Mouse (Mus musculus) embryo, embryonic 10.5 days (tissue): ENCODE results near the gene Tmem59l.
A peak's percentile ranks its signal among the peaks of the same experiment; 100 is the strongest.
"Not testable (repeated sequence)": the region's sequence is repeated elsewhere in the genome, so short reads cannot be mapped to it uniquely, and the experiment has no call there.

Experiments
- DNase-seq: peaks from one replicate; pipeline ENCODE4 v3.0.0-alpha.2; 2015; ENCODE audit warnings: low spot score

Tmem59l gene

DNA sequence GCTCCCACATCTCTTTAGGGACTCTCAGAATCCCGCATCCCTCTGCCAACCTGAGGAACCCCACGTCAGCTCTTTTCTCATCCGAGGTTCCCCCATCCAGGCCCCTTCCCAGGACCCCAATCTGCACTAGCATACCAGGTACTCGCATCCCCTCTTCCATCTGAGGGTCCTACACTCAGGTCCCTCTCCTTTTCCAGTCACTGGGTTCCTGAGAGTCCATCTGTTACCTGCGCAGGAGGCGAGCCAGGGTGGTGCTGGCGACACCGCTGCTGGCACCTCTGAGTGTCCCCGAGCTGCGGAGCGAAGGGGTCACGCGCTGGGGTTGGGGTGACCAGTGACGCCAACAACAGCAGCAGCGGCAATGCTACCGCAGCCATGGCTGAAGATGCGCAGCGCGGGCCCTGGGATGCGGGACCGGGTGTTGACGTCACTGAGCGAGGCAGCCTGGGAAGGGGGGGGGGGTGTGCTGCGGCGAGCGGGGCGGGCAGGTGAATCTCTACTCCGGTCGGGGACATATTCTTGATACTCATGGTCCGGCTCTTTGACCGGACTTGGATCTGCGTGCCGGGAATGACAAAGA, at the start of gene Tmem59l:
Gene Tmem59l, minus strand, starts transcription at position 418 of the 580 bp plus-strand sequence.
- no peak for DNase-seq

DNA sequence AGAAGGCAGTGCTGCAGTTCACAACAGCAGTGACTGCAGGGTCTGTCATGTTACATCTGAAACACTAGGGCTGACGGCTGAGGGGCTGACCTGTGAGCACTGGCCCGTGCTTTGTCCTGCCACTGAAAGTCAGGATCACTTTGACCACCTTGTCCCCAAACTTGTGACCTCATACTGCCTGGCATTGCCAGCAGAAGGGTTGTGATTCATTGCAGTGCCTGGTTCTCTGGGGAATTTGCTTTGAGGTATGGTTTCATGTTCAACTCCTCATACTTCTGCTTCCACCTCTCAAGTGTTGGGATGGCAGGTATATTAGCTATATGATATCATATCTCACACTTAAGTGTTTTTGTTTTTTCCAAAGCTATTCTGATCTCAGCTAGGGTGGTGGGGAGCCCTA, 48.5 kb upstream of the Tmem59l start:
- no peak for DNase-seq

DNA sequence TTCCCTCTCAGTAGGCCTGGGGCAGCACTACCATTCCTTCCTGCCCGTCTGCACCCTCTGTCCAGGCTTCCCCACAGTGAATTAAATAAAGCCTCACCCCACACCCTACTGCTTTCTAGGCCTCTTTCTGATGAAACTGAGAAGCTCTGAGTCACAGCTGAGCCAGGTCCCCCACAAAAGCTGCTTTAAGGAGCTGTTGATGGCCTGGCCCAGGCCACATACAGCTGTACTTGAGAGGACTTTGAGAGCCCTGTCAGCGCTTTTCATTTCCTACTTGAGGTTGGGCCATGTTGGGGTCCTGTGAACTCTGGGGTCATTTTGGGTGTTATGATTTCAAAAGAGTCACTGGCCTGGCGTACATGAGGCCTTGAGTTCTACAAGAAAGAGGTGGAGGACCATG, 48.1 kb upstream of the Tmem59l start:
- DNase-seq = no peak

DNA sequence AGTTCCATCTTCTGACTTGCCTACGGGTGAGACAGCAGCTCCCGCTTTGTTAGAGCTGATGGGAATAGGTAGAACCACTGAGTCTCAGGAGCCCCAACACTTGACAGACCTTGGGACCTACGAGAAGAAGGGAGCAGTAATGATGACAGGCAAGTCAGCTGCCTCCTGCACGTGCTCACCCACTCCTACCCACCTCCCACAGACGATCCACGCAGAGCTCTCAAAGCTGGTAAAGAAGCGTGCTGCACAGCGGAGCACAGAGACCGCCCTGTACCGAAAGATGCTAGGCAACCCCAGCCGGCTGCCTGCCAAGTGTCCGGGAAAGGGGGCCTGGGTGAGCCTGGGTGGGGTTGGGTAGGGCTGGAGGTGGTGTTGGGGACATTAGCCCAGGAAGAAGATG, 47.1 kb upstream of the Tmem59l start:
- no peak for DNase-seq

DNA sequence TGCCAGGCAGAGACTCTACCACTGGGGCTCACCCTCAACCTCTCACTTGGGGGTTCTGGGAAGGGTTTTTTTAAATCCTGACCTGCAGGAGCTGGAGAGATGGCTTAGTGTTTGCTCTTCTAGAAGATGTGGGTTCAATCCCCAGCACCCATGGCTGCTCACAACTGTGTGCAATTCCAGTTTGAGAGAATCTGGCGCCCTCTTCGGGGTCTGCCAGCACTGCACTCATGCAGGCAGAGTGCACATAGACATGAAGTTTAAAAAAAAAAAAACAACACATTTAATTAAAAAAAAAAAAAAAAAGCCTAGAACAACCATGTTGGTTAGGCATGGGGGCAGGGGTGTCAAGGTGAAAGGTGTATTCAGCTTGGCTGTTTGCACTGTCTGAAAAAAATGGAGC, 43.2 kb upstream of the Tmem59l start:
- DNase-seq = no peak

DNA sequence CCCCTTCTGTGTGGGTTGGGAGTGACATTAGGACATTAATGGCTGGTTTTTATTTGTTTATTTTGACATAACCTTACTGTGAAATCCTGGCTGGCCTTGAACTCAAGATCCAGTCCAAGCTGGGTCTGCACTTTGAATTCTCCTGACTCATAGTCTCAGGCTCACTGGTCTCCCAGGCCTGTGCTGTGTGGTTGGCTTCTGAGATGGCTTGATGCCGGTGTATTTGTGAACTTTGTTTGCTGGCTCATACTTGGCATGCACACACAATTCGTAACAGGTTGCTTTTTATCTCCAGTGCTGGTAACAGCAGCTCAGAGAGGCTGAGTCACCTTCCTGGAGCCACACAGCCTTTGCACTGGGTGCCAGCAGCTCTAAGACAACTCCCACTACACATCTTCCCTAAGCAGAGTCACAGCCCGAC, 42.6 kb upstream of the Tmem59l start:
- DNase-seq = no peak

DNA sequence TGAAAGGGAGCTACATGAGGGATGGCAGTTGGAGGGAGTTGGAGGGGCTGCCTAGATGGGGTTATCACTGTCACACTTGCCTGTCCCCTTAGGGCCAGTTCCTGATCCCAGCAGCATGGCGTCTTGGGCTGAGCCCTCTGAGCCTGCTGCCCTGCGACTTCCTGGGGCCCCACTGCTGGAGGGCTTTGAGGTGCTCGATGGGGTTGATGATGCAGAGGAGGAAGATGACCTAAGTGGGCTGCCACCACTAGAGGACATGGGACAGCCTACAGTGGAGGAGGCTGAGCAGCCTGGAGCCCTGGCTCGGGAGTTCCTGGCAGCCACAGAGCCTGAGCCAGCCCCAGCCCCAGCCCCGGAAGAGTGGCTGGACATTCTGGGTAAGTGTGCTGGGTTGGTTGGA, 42.1 kb upstream of the Tmem59l start:
- no peak for DNase-seq

DNA sequence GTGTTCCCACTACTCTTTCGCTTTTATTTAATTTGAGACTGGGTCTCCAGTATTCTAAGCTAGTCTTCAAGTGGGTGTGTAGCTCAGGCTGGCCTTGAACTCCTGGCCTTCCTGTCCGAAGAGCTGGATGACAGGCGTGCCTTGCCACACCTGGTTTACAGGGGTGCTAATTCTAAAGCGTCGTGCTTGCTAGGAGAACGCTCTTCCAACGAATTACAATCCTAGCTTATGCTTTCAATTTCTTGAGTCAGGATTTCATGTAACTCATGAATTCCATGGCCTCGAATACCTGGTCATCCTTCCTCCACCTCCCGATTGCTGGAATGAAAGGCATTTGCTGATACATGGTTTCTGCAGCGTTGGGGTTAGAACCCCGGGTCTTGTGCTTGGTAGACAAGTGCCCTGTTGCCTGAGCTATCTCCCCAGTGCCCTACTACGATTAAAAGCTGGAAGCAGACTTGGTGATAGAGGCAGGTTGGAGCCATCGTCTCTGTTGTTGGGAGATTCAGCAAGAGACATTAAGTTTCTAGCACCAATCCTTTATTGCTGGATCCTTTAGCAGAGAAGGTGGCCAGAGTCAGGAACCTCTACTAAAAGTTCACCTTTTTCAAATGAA, 41.1 kb upstream of the Tmem59l start:
- DNase-seq = no peak

DNA sequence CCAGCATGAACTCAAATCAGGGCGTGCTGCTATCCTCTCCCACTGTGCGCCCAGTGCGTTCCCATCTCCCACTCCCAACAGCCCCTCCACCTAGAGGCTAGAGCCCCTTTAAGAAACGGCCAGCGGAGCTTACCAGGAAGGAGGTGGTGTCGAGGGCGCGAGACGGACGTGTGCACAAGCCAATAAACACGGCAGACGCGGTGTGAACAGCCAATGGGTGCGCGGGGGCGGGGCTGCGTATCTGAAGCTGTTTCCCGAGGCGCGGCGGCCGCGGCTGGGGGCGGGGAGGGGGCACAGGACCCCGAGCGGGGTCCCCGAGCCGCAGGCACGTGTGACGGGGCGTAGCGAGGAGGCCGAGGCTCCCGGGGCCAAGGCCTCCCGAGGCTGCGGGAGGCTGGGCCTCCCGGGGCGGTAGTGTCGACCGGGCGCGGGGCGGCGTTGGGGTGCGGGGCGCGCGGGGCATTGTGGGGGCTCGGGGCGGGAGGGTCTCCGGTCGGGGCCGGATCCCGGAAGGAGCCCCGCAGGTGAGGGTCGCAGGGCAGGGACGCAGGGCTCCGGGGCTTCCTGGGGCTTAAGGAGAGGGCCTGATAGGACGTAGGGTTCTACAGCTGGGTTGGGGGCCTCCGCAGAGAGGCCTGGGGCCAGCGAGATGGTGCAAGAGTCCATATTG, 40.5 kb upstream of the Tmem59l start, which contains the start of the genes Fkbp8 and Kxd1:
Gene Fkbp8, plus strand, starts transcription at position 213 of the 670 bp plus-strand sequence.
Gene Kxd1, minus strand, starts transcription at position 445 of the 670 bp plus-strand sequence.
- peak; percentile 98 for DNase-seq

DNA sequence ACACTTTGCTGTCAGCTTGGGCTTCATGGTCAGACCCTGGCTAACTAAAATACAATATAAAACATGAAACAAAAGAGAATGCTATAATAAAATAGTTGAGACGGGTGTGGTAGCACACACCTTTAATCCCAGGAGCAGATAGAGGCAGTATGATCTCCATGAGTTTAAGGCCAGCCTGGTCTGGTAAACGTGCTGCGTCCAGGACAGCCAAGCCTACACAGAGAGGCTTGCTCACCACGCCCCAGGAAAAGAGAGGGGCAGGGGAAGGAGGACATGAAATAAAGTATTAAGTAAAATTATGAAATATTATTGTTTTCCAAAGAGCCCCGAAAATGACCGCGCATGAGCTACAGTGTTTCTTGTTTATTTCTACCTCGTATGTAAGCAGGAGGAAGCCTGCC, 40.0 kb upstream of the Tmem59l start:
- no peak for DNase-seq

DNA sequence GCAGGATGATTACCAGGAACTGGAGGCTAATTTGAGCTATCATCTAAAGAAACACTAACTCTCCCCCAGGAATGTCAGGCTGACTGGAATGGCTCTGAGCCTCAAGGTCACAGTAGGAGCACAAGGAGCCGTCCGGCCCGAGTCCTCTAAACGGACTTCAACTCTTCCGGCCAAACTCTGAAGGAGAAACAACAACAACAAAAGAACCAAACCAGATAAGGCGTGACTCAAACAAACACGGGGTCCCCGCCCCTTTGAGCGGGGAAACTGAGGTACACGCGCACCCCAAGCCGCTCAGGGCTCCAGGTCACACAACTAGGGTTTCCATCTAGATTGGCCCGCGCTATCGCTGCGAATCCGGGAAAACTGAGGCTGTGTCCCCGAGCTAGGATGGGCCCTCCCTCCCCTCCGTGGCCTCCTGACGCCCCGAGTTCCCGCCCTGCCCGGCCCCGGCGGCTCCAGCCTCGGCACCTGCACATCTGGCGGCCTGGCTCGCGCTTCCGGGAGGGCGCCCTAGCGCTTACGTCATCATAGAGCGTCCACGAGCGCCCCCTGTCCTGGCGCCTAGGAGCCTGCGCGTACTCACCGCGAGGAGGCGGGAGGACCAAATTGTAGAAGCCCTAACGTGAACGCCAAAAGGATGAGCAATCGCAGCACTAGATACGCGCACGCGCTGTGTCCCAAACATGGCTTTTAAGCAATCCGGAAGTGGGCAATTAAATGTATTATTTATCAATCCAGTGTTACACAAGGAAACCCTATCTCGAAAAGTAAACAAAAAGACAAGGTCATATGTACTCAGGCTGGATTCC, 35.6 kb upstream of the Tmem59l start:
- peak; percentile 99 for DNase-seq

DNA sequence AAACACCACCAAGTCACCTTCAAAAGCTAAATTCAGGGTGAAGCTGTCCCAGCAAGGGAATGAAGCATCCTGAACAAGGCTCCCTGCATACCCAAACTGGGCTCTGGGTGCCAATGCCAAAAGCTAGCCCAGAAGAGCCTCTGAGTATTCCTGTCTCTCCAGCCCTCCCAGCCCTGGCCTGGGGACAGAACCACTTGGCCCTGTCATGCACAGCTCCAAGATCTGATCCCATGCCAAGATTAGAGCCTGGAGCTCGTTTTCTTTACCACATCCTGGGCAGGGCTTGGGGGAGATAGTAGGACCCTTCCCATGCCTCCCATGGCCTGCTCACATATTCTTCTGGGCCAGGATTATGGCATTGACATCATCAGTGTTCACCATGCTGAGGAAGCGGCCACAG, 32.4 kb upstream of the Tmem59l start:
- no peak for DNase-seq

DNA sequence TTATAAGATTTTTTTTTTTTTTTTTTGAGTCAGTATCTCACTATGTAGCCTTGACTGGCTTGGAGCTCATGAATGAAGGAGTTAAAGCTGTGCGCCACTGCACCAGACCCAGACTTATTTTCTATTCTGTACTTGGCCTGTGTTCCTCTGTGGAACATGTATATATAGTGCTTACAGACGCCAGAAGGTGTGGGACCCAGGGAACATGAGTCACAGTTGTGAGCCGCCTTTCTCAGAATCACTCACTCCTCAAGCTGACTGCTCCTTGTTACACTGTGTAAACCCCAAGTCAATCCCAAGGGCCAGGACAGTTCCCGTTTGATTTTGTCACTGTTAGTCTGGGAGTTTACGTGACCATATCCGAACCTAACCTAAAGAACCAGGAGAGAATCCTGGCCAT, 31.9 kb upstream of the Tmem59l start:
- DNase-seq = no peak

DNA sequence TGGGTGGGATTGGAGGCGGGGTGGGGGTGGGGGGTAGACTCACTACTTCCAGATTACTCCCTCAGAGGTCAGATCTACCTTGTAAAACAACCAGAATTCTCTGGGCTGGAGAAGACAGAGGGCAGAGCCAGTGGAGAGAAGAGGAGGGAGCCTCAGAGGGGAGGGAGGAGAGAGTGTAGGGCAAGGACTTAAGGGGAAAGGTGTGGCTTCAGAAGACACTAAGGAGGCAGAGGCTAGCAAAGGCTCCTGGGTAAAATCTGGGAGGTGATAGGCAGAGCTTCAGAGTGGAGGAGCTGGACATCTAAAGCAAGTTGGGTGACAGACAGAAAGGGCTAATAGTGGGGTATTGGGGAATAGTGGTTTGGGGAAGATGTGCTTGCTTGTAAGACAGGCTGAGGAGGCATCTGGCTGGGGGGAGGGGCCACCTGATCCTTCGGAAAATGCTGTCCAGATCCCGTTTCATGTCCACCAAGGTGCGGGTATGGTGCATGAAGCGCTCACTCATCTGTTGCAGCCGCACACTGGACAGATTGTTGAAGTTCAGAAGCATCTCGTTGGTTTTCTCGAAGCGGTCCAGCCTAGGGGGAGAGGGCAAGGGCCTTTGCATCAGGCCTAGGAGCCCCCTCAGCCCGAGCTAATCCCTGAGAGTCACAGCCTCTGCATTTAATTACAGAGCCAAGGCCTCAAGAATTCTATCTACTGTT, 30.9 kb upstream of the Tmem59l start:
- no peak for DNase-seq

DNA sequence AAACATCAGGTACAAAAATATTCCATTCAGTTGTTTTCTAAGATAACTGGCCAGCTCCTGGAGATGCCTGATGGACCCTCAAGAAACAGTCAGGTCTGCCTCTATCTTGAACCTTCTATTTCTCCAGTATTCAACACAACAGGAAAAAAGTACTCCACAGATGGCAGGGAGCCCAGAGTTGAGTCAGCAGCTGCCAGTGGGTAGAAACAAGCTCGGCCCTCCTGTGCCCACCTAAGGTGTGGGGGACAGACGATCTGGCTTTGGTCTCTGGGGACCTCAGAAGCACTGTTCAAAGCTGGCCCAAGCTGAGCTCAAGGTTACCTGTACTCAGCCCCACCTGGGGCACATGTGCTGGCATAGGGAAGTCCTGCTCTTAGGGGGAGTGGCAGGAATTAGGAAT, 26.3 kb upstream of the Tmem59l start:
- no peak for DNase-seq

DNA sequence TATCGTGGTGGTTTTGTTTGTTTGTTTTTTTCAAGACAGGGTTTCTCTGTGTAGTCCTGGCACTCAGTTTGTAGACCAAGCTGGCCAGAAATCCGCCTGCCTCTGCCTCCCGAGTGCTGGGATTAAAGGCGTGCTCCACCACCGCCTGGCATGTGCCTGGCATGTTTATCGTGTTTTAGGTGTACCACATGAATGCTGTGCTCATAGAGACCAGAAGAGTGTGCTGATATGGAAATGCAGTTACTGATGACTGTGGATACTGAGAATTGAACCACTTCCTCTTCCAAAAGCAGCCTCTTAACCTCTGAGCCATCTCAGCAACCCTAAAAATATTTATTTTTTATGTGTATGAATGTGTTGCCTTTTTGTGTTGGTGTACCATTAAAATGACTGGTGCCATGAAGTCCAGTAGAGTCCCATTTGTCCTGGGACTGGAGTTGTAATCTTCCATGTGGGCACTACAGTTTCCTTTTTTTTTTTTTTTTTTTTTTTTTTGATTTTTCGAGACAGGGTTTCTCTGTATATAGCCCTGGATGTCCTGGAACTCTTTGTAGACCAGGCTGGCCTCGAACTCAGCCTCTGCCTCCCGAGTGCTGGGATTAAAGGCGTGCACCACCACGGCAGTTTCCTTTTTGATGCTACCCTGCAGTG, 25.2 kb upstream of the Tmem59l start:
- DNase-seq = no peak

DNA sequence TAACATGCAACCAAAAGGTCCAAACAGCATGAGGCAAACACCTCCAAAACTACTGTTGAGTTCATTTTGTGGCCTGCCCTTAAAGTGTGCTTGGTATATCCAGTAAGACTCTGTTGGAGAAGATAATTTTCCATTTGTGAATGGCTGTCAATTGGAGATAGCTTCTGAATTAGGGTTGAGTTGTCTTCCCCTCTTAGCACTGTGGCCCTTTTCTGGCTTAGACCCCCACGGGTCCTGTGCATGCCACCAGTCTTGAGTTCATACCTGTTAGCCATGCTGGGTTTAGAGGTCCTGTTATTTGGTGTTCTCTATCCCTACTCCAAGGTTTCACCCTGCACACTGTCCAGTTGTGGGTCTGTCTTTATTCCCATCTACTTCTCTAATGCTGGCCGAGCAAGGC, 24.6 kb upstream of the Tmem59l start:
- no peak for DNase-seq

DNA sequence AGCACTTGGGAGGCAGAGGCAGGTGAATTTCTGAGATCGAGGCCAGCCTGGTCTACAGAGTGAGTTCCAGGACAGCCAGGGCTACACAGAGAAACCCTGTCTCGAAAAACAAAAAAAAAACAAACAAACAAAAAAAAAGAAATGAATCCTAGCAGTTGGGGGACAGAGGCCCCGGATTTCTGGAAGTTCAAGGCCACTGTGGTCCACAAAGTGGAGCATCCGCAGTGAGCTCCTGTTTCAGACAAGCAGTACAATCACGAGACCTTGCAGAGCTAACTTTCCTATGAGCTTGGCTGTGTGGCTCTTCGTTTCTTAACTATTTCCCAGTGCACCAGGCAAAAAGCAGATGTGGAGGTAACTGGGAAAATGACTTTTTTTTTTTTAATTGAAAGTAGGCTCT, 24.0 kb upstream of the Tmem59l start:
- DNase-seq = not testable (repeated sequence)

DNA sequence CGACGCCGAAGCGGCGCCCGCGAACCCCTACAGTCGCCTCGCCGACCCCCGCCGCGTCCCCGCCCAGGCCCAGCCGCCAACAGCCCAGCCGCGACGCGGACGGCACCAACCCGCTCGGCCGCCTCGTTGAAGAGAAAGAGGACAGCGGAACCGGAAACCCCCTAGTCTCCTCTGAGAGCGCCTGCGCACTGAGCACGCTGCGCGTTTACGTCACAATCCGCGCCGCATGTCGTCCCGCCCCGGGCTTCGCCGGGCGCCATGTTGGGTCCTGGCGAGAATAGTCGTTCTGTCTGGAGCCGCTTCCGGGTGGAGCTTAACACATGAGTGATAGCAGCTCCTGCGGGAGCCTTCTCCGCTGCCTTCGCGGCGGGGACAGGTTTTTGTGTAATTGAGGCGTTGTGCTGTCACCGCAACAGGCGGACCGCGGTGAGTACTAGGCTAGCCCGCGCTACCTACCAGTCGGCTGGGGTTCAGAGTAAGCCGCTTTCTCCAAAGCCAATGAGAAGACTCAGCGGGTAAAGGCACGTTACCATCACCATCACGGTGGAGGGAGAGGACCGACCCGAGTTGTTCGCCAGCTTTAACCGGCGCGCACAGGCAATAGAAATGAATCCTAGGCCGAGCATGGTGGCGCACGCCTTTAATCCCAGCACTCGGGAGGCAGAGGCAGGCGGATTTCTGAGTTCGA, 23.2 kb upstream of the Tmem59l start, which contains the start of gene Uba52:
Gene Uba52, minus strand, starts transcription at position 574 of the 688 bp plus-strand sequence.
- peak; percentile 98 for DNase-seq

DNA sequence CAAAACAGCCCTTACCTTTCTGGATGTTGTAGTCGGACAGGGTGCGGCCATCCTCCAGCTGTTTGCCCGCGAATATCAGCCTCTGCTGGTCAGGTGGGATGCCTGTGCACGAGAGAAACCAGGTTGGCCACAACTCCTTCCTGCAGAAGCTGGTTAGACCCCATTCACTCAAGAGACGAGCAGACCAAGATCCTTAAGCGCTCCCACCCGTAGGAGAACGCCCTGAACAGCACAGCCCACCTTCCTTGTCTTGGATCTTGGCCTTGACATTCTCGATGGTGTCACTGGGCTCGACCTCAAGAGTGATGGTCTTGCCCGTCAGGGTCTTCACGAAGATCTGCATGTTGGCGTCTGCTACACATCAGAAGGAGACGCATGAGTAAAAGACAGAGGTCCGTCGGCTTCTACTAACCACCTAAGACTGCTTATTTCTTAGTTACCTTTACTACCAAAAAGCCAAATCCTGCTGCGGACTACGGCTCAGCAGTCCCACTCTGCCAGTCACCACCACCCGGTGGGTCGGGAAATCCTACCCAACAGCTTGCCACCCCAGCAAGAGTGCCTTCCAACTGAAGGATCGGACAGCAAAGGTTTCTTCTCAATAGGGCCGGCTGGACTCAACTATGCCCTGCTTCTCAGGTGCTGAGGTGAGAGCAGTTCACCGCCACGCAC, 22.3 kb upstream of the Tmem59l start:
- DNase-seq = no peak
